Mouse (Mus musculus) intestine, embryonic 15.5 days (tissue): Measurements from ENCODE around the gene Exoc4. TPM values are rescaled to one million over a fixed set of nuclear protein-coding genes. Genes with fewer than 3 reads are reported as not detected.

Source experiments
- ATAC-seq: fragments of 200-750 bp; cut with Nextera tagmentation; 2 replicates; pipeline ENCODE4 v1.8.0; 2017; ENCODE audit warnings: moderate TSS enrichment, moderate library complexity
- H3K27ac ChIP-seq: fragments of 300-500 bp; sonication (generic); 2 replicates; pipeline ENCODE4 v1.5.1; 2015; ENCODE audit warnings: mild to moderate bottlenecking, inconsistent platforms
- H3K27me3 ChIP-seq: fragments of 300-500 bp; sonication (generic); replicated peaks from 2 replicates; pipeline ENCODE4 v1.6.1; 2015; ENCODE audit warnings: inconsistent platforms
- H3K36me3 ChIP-seq: fragments of 300-500 bp; sonication (generic); 2 replicates; pipeline ENCODE4 v1.6.1; 2015; ENCODE audit warnings: inconsistent platforms
- H3K4me1 ChIP-seq: fragments of 300-500 bp; sonication (generic); replicated peaks from 2 replicates; pipeline ENCODE4 v1.6.1; 2015; ENCODE audit warnings: inconsistent platforms
- H3K4me2 ChIP-seq: fragments of 300-500 bp; sonication (generic); replicated peaks from 2 replicates; pipeline ENCODE4 v1.6.1; 2015; ENCODE audit warnings: mild to moderate bottlenecking, inconsistent platforms
- H3K4me3 ChIP-seq: fragments of 300-500 bp; sonication (generic); replicated peaks from 2 replicates; pipeline ENCODE4 v1.5.1; 2015; ENCODE audit warnings: inconsistent platforms
- H3K9ac ChIP-seq: fragments of 300-500 bp; sonication (generic); 2 replicates; pipeline ENCODE4 v1.6.1; 2015; ENCODE audit warnings: inconsistent platforms
- H3K9me3 ChIP-seq: fragments of 300-500 bp; sonication (generic); 2 replicates; pipeline ENCODE4 v1.6.1; 2016; ENCODE audit warnings: inconsistent platforms
- WGBS: fragments of 180-500 bp; shearing (Covaris S2); methylation state at CpG from one replicate; pipeline ENCODE4 v1.1.7; 2015; 5-methylcytosine and 5-hydroxymethylcytosine counted together
- polyA plus RNA-seq: library from polyadenylated mRNA; unstranded; fragments of >200 nt; fragmentation: Nextera tagmentation; extraction: Ambion mirVana; gene quantifications from 2 replicates; pipeline ENCODE4 v1.2.1, GENCODE M21; 2015

The Exoc4 gene
- polyA plus RNA-seq = 26.4 and 26.6 TPM in 2 replicates

- peak within 1 kb of the TSS; percentile 77 for H3K4me2 ChIP-seq
- H3K4me1 ChIP-seq = no peaks in the 10 kb centered on the region
- peak within 1 kb of the TSS; percentile 76 for H3K4me3 ChIP-seq
- 2% methylated on average over 34 of the region's 34 CpGs for WGBS
- H3K36me3 ChIP-seq = no peaks in the 10 kb centered on the region
- H3K9ac ChIP-seq = peak within 1 kb of the TSS; percentile 73
- H3K27me3 ChIP-seq = no peaks in the 10 kb centered on the region
- H3K27ac ChIP-seq = no peak within 1 kb of the TSS
- H3K9me3 ChIP-seq = no peaks in the 10 kb centered on the region
- peak; percentile 100 for ATAC-seq
Observed at GRCm38 (mm10) chr6:33248894-33249758, at the start of gene Exoc4. Gene Exoc4, plus strand, starts transcription at chr6:33249085.

- no peak for ATAC-seq
- no peaks in the 10 kb centered on the region for H3K9me3 ChIP-seq
- H3K27ac ChIP-seq = no peak overlapping the region
- no peak overlapping the region for H3K4me2 ChIP-seq
- no peaks in the 10 kb centered on the region for H3K36me3 ChIP-seq
- H3K4me1 ChIP-seq = no peaks in the 10 kb centered on the region
- H3K9ac ChIP-seq = no peak overlapping the region
- H3K4me3 ChIP-seq = no peak overlapping the region
- H3K27me3 ChIP-seq = no peaks in the 10 kb centered on the region
- WGBS = 89% methylated on average over 3 of the region's 3 CpGs
Observed at GRCm38 (mm10) chr6:33218780-33219179, 30.1 kb upstream of the Exoc4 start.

- Histone ChIP-seq H3K27me3 (no peaks in the 10 kb centered on the region), H3K4me2 (no peak overlapping the region), H3K27ac (no peak overlapping the region), H3K4me3 (no peak overlapping the region), H3K4me1 (no peaks in the 10 kb centered on the region), H3K36me3 (no peaks in the 10 kb centered on the region), H3K9me3 (no peaks in the 10 kb centered on the region), H3K9ac (no peak overlapping the region)
- WGBS = 56% methylated on average over 1 of the region's 1 CpGs
- peak; percentile 51 for ATAC-seq
Observed at GRCm38 (mm10) chr6:33226700-33227099, 22.2 kb upstream of the Exoc4 start.

- Histone ChIP-seq H3K27ac (0 out of 2 replicates have a peak overlapping the region, but pooled peaks have one; percentile 13), H3K36me3 (no peaks in the 10 kb centered on the region), H3K4me3 (no peak overlapping the region), H3K4me2 (peak overlapping the region; percentile 41), H3K9ac (no peak overlapping the region), H3K9me3 (no peaks in the 10 kb centered on the region), H3K27me3 (no peaks in the 10 kb centered on the region), H3K4me1 (no peaks in the 10 kb centered on the region)
- ATAC-seq = peak; percentile 84
- WGBS = 28% methylated on average over 8 of the region's 8 CpGs
Observed at GRCm38 (mm10) chr6:33227371-33227770, 21.5 kb upstream of the Exoc4 start.

- H3K4me2 ChIP-seq = no peak overlapping the region
- H3K9ac ChIP-seq = no peak overlapping the region
- ATAC-seq = no peak
- H3K36me3 ChIP-seq = no peaks in the 10 kb centered on the region
- H3K9me3 ChIP-seq = no peaks in the 10 kb centered on the region
- H3K4me1 ChIP-seq = no peaks in the 10 kb centered on the region
- H3K4me3 ChIP-seq = no peak overlapping the region
- H3K27ac ChIP-seq = no peak overlapping the region
- H3K27me3 ChIP-seq = no peaks in the 10 kb centered on the region
Observed at GRCm38 (mm10) chr6:33241250-33241649, 7.6 kb upstream of the Exoc4 start.

- H3K27me3 ChIP-seq = no peaks in the 10 kb centered on the region
- no peak overlapping the region for H3K4me2 ChIP-seq
- no peak for ATAC-seq
- WGBS = 50% methylated on average over 3 of the region's 3 CpGs
- no peak overlapping the region for H3K4me3 ChIP-seq
- H3K4me1 ChIP-seq = no peaks in the 10 kb centered on the region
- no peak overlapping the region for H3K9ac ChIP-seq
- no peaks in the 10 kb centered on the region for H3K9me3 ChIP-seq
- H3K36me3 ChIP-seq = no peaks in the 10 kb centered on the region
- H3K27ac ChIP-seq = no peak overlapping the region
Observed at GRCm38 (mm10) chr6:33244546-33244945, 4.3 kb upstream of the Exoc4 start.

GRCm38 (mm10) chr6:33247146-33247545 is 1.7 kb upstream of the Exoc4 start:
- WGBS = 89% methylated on average over 5 of the region's 5 CpGs

GRCm38 (mm10) chr6:33247576-33248355 is 1.1 kb upstream of the Exoc4 start:
- 84% methylated on average over 23 of the region's 23 CpGs for WGBS

More at GRCm38 (mm10) chr6:33247146-33247545, 1.7 kb upstream of the Exoc4 start:
- no peak overlapping the region for H3K4me3 ChIP-seq
- no peak overlapping the region for H3K4me2 ChIP-seq
- H3K9me3 ChIP-seq = no peaks in the 10 kb centered on the region
- H3K9ac ChIP-seq = no peak overlapping the region
- H3K36me3 ChIP-seq = no peaks in the 10 kb centered on the region
- no peak for ATAC-seq
- no peak overlapping the region for H3K27ac ChIP-seq
- H3K27me3 ChIP-seq = no peaks in the 10 kb centered on the region
- H3K4me1 ChIP-seq = no peaks in the 10 kb centered on the region

GRCm38 (mm10) chr6:33256638-33257037 is 7.8 kb downstream of the Exoc4 start:
- H3K4me3 ChIP-seq = no peak overlapping the region
- WGBS = 66% methylated on average over 4 of the region's 4 CpGs
- no peak overlapping the region for H3K4me2 ChIP-seq
- 0 out of 2 replicates have a peak, but pooled peaks cover 2% of the 10 kb centered on the region for H3K4me1 ChIP-seq
- H3K27me3 ChIP-seq = no peaks in the 10 kb centered on the region
- no peak for ATAC-seq
- no peaks in the 10 kb centered on the region for H3K36me3 ChIP-seq
- no peaks in the 10 kb centered on the region for H3K9me3 ChIP-seq
- no peak overlapping the region for H3K9ac ChIP-seq
- H3K27ac ChIP-seq = no peak overlapping the region

More at GRCm38 (mm10) chr6:33247576-33248355, 1.1 kb upstream of the Exoc4 start:
- Histone ChIP-seq H3K27me3 (no peaks in the 10 kb centered on the region), H3K9ac (no peak overlapping the region), H3K4me3 (no peak overlapping the region), H3K36me3 (no peaks in the 10 kb centered on the region), H3K27ac (no peak overlapping the region), H3K4me2 (no peak overlapping the region), H3K9me3 (no peaks in the 10 kb centered on the region), H3K4me1 (no peaks in the 10 kb centered on the region)
- no peak for ATAC-seq

GRCm38 (mm10) chr6:33257076-33257789 is 8.3 kb downstream of the Exoc4 start:
- 76% methylated on average over 5 of the region's 5 CpGs for WGBS
- no peak overlapping the region for H3K4me2 ChIP-seq
- H3K36me3 ChIP-seq = no peaks in the 10 kb centered on the region
- H3K4me1 ChIP-seq = 0 out of 2 replicates have a peak, but pooled peaks cover 2% of the 10 kb centered on the region
- H3K4me3 ChIP-seq = no peak overlapping the region
- H3K9ac ChIP-seq = no peak overlapping the region
- H3K27me3 ChIP-seq = no peaks in the 10 kb centered on the region
- ATAC-seq = no peak
- no peak overlapping the region for H3K27ac ChIP-seq
- H3K9me3 ChIP-seq = no peaks in the 10 kb centered on the region

GRCm38 (mm10) chr6:33259926-33260325 is 11.0 kb downstream of the Exoc4 start:
- no peak overlapping the region for H3K4me3 ChIP-seq
- no peaks in the 10 kb centered on the region for H3K27me3 ChIP-seq
- WGBS = 89% methylated on average over 5 of the region's 5 CpGs
- ATAC-seq = no peak
- H3K4me2 ChIP-seq = no peak overlapping the region
- H3K27ac ChIP-seq = no peak overlapping the region
- H3K4me1 ChIP-seq = 0 out of 2 replicates have a peak, but pooled peaks cover 2% of the 10 kb centered on the region
- H3K9ac ChIP-seq = no peak overlapping the region
- no peaks in the 10 kb centered on the region for H3K36me3 ChIP-seq
- no peaks in the 10 kb centered on the region for H3K9me3 ChIP-seq

- no peak overlapping the region for H3K27ac ChIP-seq
- no peak overlapping the region for H3K9ac ChIP-seq
- no peak overlapping the region for H3K4me3 ChIP-seq
- 0 out of 2 replicates have a peak, but pooled peaks cover 2% of the 10 kb centered on the region for H3K4me1 ChIP-seq
- no peak for ATAC-seq
- WGBS = 90% methylated on average over 3 of the region's 3 CpGs
- no peaks in the 10 kb centered on the region for H3K9me3 ChIP-seq
- no peaks in the 10 kb centered on the region for H3K27me3 ChIP-seq
- no peak overlapping the region for H3K4me2 ChIP-seq
- no peaks in the 10 kb centered on the region for H3K36me3 ChIP-seq
Observed at GRCm38 (mm10) chr6:33261606-33262005, 12.7 kb downstream of the Exoc4 start.
